Mouse (Mus musculus): ENCODE results near the gene Kat2a.

Kat2a gene

GRCm38 (mm10) chr11:100711783-100712615 lies at the start of gene Kat2a:
Gene Kat2a (minus strand): TSS chr11:100712465.
- DNase-seq (ENCODE audit: low read depth, low spot score), result peak; percentile 94

GRCm38 (mm10) chr11:100761547-100762045 lies 49.3 kb upstream of the Kat2a start:
- DNase-seq (ENCODE audit: low read depth, low spot score), result peak; percentile 92

GRCm38 (mm10) chr11:100759611-100760233 lies 47.5 kb upstream of the Kat2a start, which contains the start of gene Kcnh4:
Gene Kcnh4 (minus strand): TSS chr11:100759942.
- DNase-seq (ENCODE audit: low read depth, low spot score), result peak; percentile 96

- DNase-seq (ENCODE audit: low read depth, low spot score), result peak; percentile 54
Measured at GRCm38 (mm10) chr11:100758707-100759610, 46.7 kb upstream of the Kat2a start.

- DNase-seq (ENCODE audit: low read depth, low spot score), result no peak
Measured at GRCm38 (mm10) chr11:100757566-100757965, 45.3 kb upstream of the Kat2a start.

- no peak for DNase-seq (ENCODE audit: low read depth, low spot score)
Measured at GRCm38 (mm10) chr11:100756476-100756875, 44.2 kb upstream of the Kat2a start.

GRCm38 (mm10) chr11:100754693-100755057 lies 42.4 kb upstream of the Kat2a start:
- peak; percentile 72 for DNase-seq (ENCODE audit: low read depth, low spot score)

- DNase-seq (ENCODE audit: low read depth, low spot score), result peak; percentile 84
Measured at GRCm38 (mm10) chr11:100754021-100754692, 41.9 kb upstream of the Kat2a start.

- DNase-seq (ENCODE audit: low read depth, low spot score), result peak; percentile 54
Measured at GRCm38 (mm10) chr11:100752294-100752693, 40.0 kb upstream of the Kat2a start.

- DNase-seq (ENCODE audit: low read depth, low spot score), result peak; percentile 69
Measured at GRCm38 (mm10) chr11:100750127-100750526, 37.9 kb upstream of the Kat2a start.

GRCm38 (mm10) chr11:100749469-100749868 lies 37.2 kb upstream of the Kat2a start:
- DNase-seq (ENCODE audit: low read depth, low spot score), result peak; percentile 80

GRCm38 (mm10) chr11:100748620-100749019 lies 36.4 kb upstream of the Kat2a start:
- DNase-seq (ENCODE audit: low read depth, low spot score), result peak; percentile 85

GRCm38 (mm10) chr11:100747114-100747513 lies 34.8 kb upstream of the Kat2a start:
- no peak for DNase-seq (ENCODE audit: low read depth, low spot score)

- DNase-seq (ENCODE audit: low read depth, low spot score), result no peak
Measured at GRCm38 (mm10) chr11:100746546-100746945, 34.3 kb upstream of the Kat2a start.

- DNase-seq (ENCODE audit: low read depth, low spot score), result peak; percentile 84
Measured at GRCm38 (mm10) chr11:100745085-100745484, 32.8 kb upstream of the Kat2a start.

- DNase-seq (ENCODE audit: low read depth, low spot score), result no peak
Measured at GRCm38 (mm10) chr11:100741348-100741747, 29.1 kb upstream of the Kat2a start.

- DNase-seq (ENCODE audit: low read depth, low spot score), result no peak
Measured at GRCm38 (mm10) chr11:100738749-100739148, 26.5 kb upstream of the Kat2a start.

GRCm38 (mm10) chr11:100738066-100738604 lies 25.9 kb upstream of the Kat2a start, which contains the start of gene Rab5c:
Gene Rab5c (minus strand): TSS chr11:100738215.
- DNase-seq (ENCODE audit: low read depth, low spot score), result peak; percentile 100

- DNase-seq (ENCODE audit: low read depth, low spot score), result no peak
Measured at GRCm38 (mm10) chr11:100737105-100737733, 25.0 kb upstream of the Kat2a start.

GRCm38 (mm10) chr11:100736746-100737080 lies 24.4 kb upstream of the Kat2a start:
- DNase-seq (ENCODE audit: low read depth, low spot score), result no peak
